Mouse (Mus musculus): ENCODE results near the gene Afap1. TPM values are rescaled to one million over a fixed set of nuclear protein-coding genes. Genes with fewer than 3 reads are reported as not detected.

Afap1 gene
- polyA plus RNA-seq, 1 experiment from 2014 or later: 25.6 TPM

DNA sequence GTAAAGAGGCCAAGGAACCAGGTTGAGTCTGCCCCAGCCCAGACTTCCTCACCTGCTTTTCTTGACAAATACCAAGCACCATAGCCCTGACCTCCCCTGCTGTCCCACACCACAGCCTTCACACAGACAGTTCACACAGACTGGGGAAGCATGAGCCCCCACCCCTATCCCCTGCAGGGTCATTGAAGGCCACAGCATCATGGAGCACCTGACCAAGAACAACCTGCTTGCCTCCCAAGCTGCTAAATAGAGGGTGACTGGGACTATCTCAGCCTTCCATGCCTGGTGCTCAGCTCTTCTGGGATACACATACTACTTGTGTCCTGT is 148.1 kb downstream of the Afap1 start:
- Histone ChIP-seq H3K36me3 (no peaks in the 10 kb centered on the region), H3K27me3 (no peaks in the 10 kb centered on the region), H3K9me3 (replicated peaks) (no peaks in the 10 kb centered on the region), H3K4me1 (peaks cover 21% of the 10 kb centered on the region), H3K9ac (no peak overlapping the region), H3K4me3 (replicated peaks) (no peak overlapping the region), H3K27ac (replicated peaks) (peak overlapping the region; percentile 34; the same call in 1 of the 2 replicates), H3K4me2 (replicated peaks) (no peak overlapping the region)
- ATAC-seq (ENCODE audit: insufficient number of reproducible peaks, low FRiP score, low TSS enrichment, low read depth): peak; percentile 4; the same call in 1 of the 2 replicates

DNA sequence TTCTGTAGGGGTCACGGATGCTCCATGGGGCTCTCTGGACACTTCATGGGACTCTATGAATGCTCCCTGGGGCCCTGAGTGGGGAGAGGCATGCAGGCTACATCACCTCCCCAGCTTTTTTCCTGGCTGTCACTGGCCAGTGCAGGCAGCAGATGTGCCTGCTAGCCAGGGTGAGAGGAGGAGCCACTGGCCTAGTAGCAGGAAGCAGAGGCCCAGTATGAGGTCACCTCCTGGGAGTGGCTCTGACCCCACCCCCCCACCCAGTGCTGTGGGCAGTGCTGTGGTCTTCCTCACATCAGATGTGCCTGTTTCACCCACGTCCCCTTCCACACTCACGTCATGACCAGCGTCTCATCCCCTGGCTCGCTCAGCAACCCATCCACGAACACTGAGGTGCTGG is 148.6 kb downstream of the Afap1 start:
- Histone ChIP-seq H3K36me3 (no peaks in the 10 kb centered on the region), H3K9ac (no peak overlapping the region), H3K4me2 (replicated peaks) (no peak overlapping the region), H3K4me3 (replicated peaks) (no peak overlapping the region), H3K27me3 (no peaks in the 10 kb centered on the region), H3K4me1 (peaks cover 21% of the 10 kb centered on the region), H3K9me3 (replicated peaks) (no peaks in the 10 kb centered on the region), H3K27ac (replicated peaks) (0 out of 2 replicates have a peak overlapping the region, but pooled peaks have one; percentile 34)
- WGBS: 87% methylated on average over 6 of the region's 6 CpGs
- peak; percentile 11; the same call in 1 of the 2 replicates for ATAC-seq (ENCODE audit: insufficient number of reproducible peaks, low FRiP score, low TSS enrichment, low read depth)

DNA sequence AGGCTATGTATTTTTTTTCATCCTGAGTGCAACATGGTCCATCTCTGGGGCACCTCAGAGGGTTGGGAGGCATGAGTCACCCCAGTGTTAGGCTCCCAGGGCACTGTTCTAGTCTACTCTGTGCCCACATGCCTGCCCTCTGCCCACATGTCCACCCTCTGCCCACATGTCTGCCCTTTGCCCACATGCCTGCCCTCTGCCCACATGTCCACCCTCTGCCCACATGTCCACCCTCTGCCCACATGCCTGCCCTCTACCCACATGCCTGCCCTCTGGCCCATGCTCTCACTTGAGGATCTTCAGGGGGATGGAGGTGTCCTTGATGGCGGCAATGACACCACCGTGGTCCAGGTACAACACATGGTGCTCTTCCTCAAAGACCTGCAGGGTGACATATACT is 150.0 kb downstream of the Afap1 start:
- 93% methylated on average over 2 of the region's 2 CpGs for WGBS
- H3K27me3 ChIP-seq: no peaks in the 10 kb centered on the region
- H3K4me3 ChIP-seq (replicated peaks): no peak overlapping the region
- H3K9ac ChIP-seq: no peak overlapping the region
- no peaks in the 10 kb centered on the region for H3K9me3 ChIP-seq (replicated peaks)
- no peak overlapping the region for H3K4me2 ChIP-seq (replicated peaks)
- peaks cover 21% of the 10 kb centered on the region for H3K4me1 ChIP-seq
- ATAC-seq (ENCODE audit: insufficient number of reproducible peaks, low FRiP score, low TSS enrichment, low read depth): no peak
- no peaks in the 10 kb centered on the region for H3K36me3 ChIP-seq
- no peak overlapping the region for H3K27ac ChIP-seq (replicated peaks)

Other genes starting within 250 kb of the Afap1 start
- 31.3 and 33.0 TPM in 2 replicates for gene Htra3, start 213.5 kb upstream of the Afap1 start, polyA plus RNA-seq (2015; fragmentation: Nextera tagmentation; extraction: Ambion mirVana)
- gene Sh3tc1, start 153.3 kb upstream of the Afap1 start, polyA plus RNA-seq (2015; fragmentation: Nextera tagmentation; extraction: Ambion mirVana): 5.0 and 7.0 TPM in 2 replicates
- gene Ablim2, start 135.4 kb upstream of the Afap1 start, polyA plus RNA-seq (2015; fragmentation: Nextera tagmentation; extraction: Ambion mirVana): 3.5 and 4.7 TPM in 2 replicates